Mouse (Mus musculus): ENCODE measurements around the gene Tmem8.

The Tmem8 gene

GRCm38 (mm10) chr17:26142796-26143195 lies 29.7 kb downstream of the Tmem8 start:
- no peak for DNase-seq (ENCODE audit: low spot score)

GRCm38 (mm10) chr17:26143386-26143785 lies 30.3 kb downstream of the Tmem8 start:
- DNase-seq (ENCODE audit: low spot score): no peak

GRCm38 (mm10) chr17:26149056-26149455 lies 36.0 kb downstream of the Tmem8 start:
- no peak for DNase-seq (ENCODE audit: low spot score)

DNA sequence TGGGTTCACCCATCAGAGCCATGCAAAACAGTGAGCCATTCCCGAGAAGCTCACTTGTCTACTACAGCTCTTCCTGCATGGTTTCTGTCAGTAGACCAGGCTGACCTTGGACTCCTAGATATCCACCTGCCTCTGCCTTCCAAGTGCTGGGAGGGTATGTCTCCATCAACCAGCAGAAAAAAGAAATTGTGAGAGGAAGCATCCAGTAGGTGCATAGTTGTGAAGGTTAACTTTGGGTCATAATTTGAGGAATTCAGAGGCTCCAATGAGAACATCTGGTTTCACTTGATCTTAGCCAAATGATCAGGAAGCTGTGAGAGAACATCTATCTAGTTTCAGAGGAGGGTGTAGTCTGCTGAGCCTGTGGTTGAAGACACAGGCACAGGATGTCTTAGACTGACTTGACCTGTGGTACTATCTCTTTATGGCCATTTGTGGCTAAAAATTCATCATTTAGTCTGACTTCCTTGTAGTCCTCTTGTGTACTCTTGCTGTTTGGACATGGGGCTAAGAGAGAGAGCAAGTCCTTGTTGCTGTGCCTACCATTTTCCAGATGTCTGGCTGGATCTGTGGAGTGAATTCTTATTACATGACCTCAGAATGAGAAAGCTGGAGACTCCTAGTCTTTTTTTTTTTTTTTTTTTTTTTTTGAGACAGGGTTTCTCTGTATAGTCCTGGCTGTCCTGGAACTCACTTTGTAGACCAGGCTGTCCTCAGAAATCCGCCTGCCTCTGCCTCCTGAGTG lies 39.0 kb downstream of the Tmem8 start:
- no peak for DNase-seq (ENCODE audit: low spot score)

DNA sequence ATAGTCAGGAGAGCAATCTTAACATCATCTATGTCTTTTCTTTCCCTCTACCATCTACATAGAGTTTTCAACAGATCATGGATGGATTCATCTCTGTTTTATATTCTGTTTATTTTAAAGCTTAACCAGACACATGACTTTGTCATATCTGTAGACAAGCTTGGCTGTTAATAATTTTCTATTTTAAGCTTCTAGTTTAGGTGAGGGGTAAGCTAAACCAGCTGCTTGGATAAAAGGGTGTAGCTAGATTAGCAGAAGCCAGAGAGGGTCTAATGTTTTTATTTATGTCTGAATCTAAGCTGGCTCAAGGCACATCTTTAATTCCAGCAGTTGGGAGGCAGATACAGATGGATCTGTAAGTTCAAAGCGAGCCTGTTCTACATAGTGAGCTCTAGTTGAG lies 49.6 kb downstream of the Tmem8 start:
- DNase-seq (ENCODE audit: low spot score): no peak

DNA sequence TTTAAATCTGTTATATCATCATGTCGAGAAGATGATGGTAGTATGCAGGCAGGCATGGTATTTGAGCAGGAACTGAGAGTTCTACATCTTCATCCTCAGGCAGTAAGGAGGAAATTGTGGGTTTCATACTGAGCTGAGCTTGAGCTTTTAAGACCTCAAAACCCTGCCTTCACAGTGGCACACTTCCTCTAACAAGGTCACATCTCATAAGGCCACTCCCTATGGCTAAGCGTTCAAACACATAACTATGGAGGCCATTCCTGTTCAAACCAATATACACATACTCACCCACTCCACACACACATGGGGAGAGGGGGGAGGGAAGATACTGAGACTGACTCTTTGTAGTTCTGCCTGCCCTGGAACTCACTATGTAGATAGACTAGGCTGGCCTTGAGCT lies 54.9 kb downstream of the Tmem8 start:
- DNase-seq (ENCODE audit: low spot score): no peak
